Mouse (Mus musculus) monocyte, adult 2 months (primary cell): ENCODE data around the gene Utrn.

ENCODE experiments used
- DNase-seq, 2 experiments: peaks; one replicate each; pipeline ENCODE4 v3.0.0; 2022; ENCODE audit warnings: low spot score in 2 of 2, low read depth in 1 of 2

Utrn gene

GRCm38 (mm10) chr10:12874577-12875277 is 5.6 kb upstream of the Utrn start:
- no peak for DNase-seq

GRCm38 (mm10) chr10:12869846-12870245 is 681 bp upstream of the Utrn start:
- DNase-seq, result no peak

- peak; percentile 10 to 18 for DNase-seq
Measured at GRCm38 (mm10) chr10:12868189-12869028, 756 bp downstream of the Utrn start.

GRCm38 (mm10) chr10:12867733-12868188 is 1.4 kb downstream of the Utrn start:
- no peak for DNase-seq

- peak; percentile 35 to 65 for DNase-seq
Measured at GRCm38 (mm10) chr10:12866971-12867732, 2.0 kb downstream of the Utrn start.

GRCm38 (mm10) chr10:12865201-12865600 is 4.0 kb downstream of the Utrn start:
- no peak for DNase-seq

- DNase-seq, result no peak
Measured at GRCm38 (mm10) chr10:12863581-12863980, 5.6 kb downstream of the Utrn start.

- DNase-seq, result no peak
Measured at GRCm38 (mm10) chr10:12862047-12862446, 7.1 kb downstream of the Utrn start.

GRCm38 (mm10) chr10:12861381-12861780 is 7.8 kb downstream of the Utrn start:
- DNase-seq, result no peak

- no peak for DNase-seq
Measured at GRCm38 (mm10) chr10:12860765-12861164, 8.4 kb downstream of the Utrn start.

- no peak for DNase-seq
Measured at GRCm38 (mm10) chr10:12860331-12860730, 8.8 kb downstream of the Utrn start.

- no peak for DNase-seq
Measured at GRCm38 (mm10) chr10:12858017-12858416, 11.1 kb downstream of the Utrn start.

GRCm38 (mm10) chr10:12854298-12854697 is 14.9 kb downstream of the Utrn start:
- no peak for DNase-seq

GRCm38 (mm10) chr10:12853776-12854175 is 15.4 kb downstream of the Utrn start:
- DNase-seq, result no peak

GRCm38 (mm10) chr10:12853196-12853620 is 16.0 kb downstream of the Utrn start:
- no peak for DNase-seq

GRCm38 (mm10) chr10:12852416-12853195 is 16.6 kb downstream of the Utrn start:
- DNase-seq, result no peak

GRCm38 (mm10) chr10:12850781-12851471 is 18.2 kb downstream of the Utrn start:
- DNase-seq, result no peak

- no peak for DNase-seq
Measured at GRCm38 (mm10) chr10:12848322-12849108, 20.6 kb downstream of the Utrn start.

GRCm38 (mm10) chr10:12842543-12842942 is 26.6 kb downstream of the Utrn start:
- no peak for DNase-seq
